Mouse (Mus musculus) midbrain, embryonic 13.5 days (tissue): ENCODE measurements at regions not wholly inside any gene's neighbourhood (a gene's known extent, or its start where the extent isn't known, plus 50 kb on each side); places are given as distances from the start of the nearest gene placed in this dataset.
"Not testable (repeated sequence)": the region's sequence is repeated elsewhere in the genome, so short reads cannot be mapped to it uniquely, and the experiment has no call there.

Source experiments
- ATAC-seq: fragments of 200-750 bp; cut with Nextera tagmentation; 2 replicates; pipeline ENCODE4 v1.8.0; 2017; ENCODE audit warnings: mild to moderate bottlenecking, moderate TSS enrichment, moderate library complexity
- H3K27ac ChIP-seq: fragments of 300-500 bp; sonication (generic); 2 replicates; pipeline ENCODE4 v1.5.1; 2015; ENCODE audit warnings: inconsistent platforms, mild to moderate bottlenecking, moderate library complexity
- H3K27me3 ChIP-seq: fragments of 300-500 bp; sonication (generic); 2 replicates; pipeline ENCODE4 v1.6.1; 2015; ENCODE audit warnings: mild to moderate bottlenecking, inconsistent platforms
- H3K36me3 ChIP-seq: fragments of 300-500 bp; sonication (generic); 2 replicates; pipeline ENCODE4 v1.6.1; 2015; ENCODE audit warnings: mild to moderate bottlenecking, inconsistent platforms
- H3K4me1 ChIP-seq: fragments of 300-500 bp; sonication (generic); replicated peaks from 2 replicates; pipeline ENCODE4 v1.6.1; 2015; ENCODE audit warnings: inconsistent platforms
- H3K4me2 ChIP-seq: fragments of 300-500 bp; sonication (generic); replicated peaks from 2 replicates; pipeline ENCODE4 v1.6.1; 2015; ENCODE audit warnings: moderate library complexity, mild to moderate bottlenecking, inconsistent platforms
- H3K4me3 ChIP-seq: fragments of 300-500 bp; sonication (generic); replicated peaks from 2 replicates; pipeline ENCODE4 v1.5.1; 2015; ENCODE audit warnings: mild to moderate bottlenecking, inconsistent platforms
- H3K9ac ChIP-seq: fragments of 300-500 bp; sonication (generic); replicated peaks from 2 replicates; pipeline ENCODE4 v1.6.1; 2015; ENCODE audit warnings: mild to moderate bottlenecking, inconsistent platforms
- H3K9me3 ChIP-seq: fragments of 300-500 bp; sonication (generic); 2 replicates; pipeline ENCODE4 v1.6.1; 2016; ENCODE audit warnings: mild to moderate bottlenecking, inconsistent platforms
- WGBS: fragments of 180-500 bp; shearing (Covaris S2); methylation state at CpG from one replicate; pipeline ENCODE4 v1.1.7; 2015; 5-methylcytosine and 5-hydroxymethylcytosine counted together

DNA sequence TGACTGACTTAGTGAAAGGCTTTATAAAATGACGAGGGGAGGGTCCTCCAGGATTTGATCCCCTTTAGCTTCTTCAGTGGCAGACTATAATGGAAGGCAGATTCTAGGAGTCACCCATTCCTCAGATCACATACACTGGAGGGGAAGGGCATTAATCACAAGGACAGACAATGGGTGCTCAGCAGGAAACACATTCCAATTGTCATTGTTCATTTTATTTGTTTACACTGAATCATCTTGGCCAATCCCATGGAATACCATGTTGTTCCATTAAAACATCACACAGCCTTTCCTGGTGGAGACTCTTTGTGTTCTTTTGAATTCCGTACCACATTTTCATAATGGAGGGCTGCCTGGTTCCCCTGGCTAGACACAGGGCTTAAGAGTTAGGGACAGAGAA is 368.5 kb downstream of the Sec16b start:
- 64% methylated on average over 2 of the region's 2 CpGs for WGBS
- H3K27ac ChIP-seq: no peak overlapping the region

DNA sequence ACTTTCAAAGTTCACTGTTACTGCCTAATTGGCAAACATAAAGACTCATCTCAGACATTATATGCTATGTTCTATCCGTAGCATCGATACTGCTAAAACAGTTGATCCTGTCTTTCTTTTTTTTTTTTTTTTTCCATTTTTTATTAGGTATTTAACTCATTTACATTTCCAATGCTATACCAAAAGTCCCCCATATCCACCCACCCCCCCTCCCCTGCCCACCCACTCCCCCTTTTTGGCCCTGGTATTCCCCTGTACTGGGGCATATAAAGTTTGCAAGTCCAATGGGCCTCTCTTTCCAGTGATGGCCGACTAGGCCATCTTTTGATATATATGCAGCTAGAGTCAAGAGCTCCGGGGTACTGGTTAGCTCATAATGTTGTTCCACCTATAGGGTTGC is 370.6 kb downstream of the Sec16b start:
- ATAC-seq, H3K9me3 ChIP-seq, H3K4me3 ChIP-seq, H3K4me2 ChIP-seq, H3K36me3 ChIP-seq, H3K27ac ChIP-seq, H3K9ac ChIP-seq, H3K27me3 ChIP-seq: not testable (repeated sequence)
- peaks cover 11% of the 10 kb centered on the region; the same call in 1 of the 2 replicates for H3K4me1 ChIP-seq
- 96% methylated on average over 2 of the region's 4 CpGs for WGBS

More for the DNA sequence above, 368.5 kb downstream of the Sec16b start:
- no peaks in the 10 kb centered on the region for H3K9me3 ChIP-seq
- H3K27me3 ChIP-seq: no peaks in the 10 kb centered on the region
- no peak overlapping the region for H3K9ac ChIP-seq
- H3K4me3 ChIP-seq: no peak overlapping the region
- peaks cover 11% of the 10 kb centered on the region; the same call in 1 of the 2 replicates for H3K4me1 ChIP-seq
- H3K36me3 ChIP-seq: no peaks in the 10 kb centered on the region
- no peak for ATAC-seq
- H3K4me2 ChIP-seq: no peak overlapping the region

GRCm38 (mm10) chr1:157887146-157887545 is 380.6 kb downstream of the Sec16b start:
- WGBS: 64% methylated on average over 1 of the region's 1 CpGs
- Histone ChIP-seq H3K36me3 (no peaks in the 10 kb centered on the region), H3K4me2 (no peak overlapping the region), H3K27me3 (no peaks in the 10 kb centered on the region), H3K4me1 (0 out of 2 replicates have a peak, but pooled peaks cover 2% of the 10 kb centered on the region), H3K4me3 (no peak overlapping the region), H3K9me3 (no peaks in the 10 kb centered on the region), H3K9ac (no peak overlapping the region), H3K27ac (no peak overlapping the region)
- ATAC-seq: no peak

GRCm38 (mm10) chr1:157888573-157888972 is 382.0 kb downstream of the Sec16b start:
- no peaks in the 10 kb centered on the region for H3K9me3 ChIP-seq
- no peak overlapping the region for H3K27ac ChIP-seq
- no peak for ATAC-seq
- 81% methylated on average over 7 of the region's 7 CpGs for WGBS
- H3K27me3 ChIP-seq: no peaks in the 10 kb centered on the region
- no peaks in the 10 kb centered on the region for H3K36me3 ChIP-seq
- no peak overlapping the region for H3K9ac ChIP-seq
- no peak overlapping the region for H3K4me3 ChIP-seq
- 0 out of 2 replicates have a peak, but pooled peaks cover 6% of the 10 kb centered on the region for H3K4me1 ChIP-seq
- no peak overlapping the region for H3K4me2 ChIP-seq

DNA sequence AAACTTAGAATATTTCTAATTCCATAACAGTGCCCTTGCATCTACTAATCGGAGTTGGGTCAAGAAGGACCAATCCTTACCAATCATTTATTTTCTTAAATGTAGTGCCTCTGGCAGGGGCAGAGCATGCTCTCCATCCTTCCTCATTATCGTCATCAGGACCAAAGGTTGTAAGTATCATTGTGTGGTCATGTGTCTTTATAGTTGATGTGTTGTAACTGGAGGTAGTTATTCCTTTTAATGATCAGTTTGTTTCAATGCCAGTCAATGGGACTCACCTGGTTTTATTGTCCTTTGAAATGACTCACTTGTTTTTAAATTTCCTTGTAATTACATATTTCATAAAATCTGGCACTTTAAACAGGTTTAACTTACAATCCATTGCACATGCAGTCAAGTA is 399.6 kb downstream of the Sec16b start:
- Histone ChIP-seq H3K9me3 (no peaks in the 10 kb centered on the region), H3K27ac (no peak overlapping the region), H3K9ac (no peak overlapping the region), H3K4me2 (no peak overlapping the region), H3K36me3 (no peaks in the 10 kb centered on the region), H3K27me3 (no peaks in the 10 kb centered on the region), H3K4me1 (no peaks in the 10 kb centered on the region), H3K4me3 (no peak overlapping the region)
- no peak for ATAC-seq
- WGBS: 91% methylated on average over 2 of the region's 2 CpGs

GRCm38 (mm10) chr1:157937800-157938348 is 418.3 kb downstream of the Brinp2 start:
- no peak overlapping the region for H3K4me3 ChIP-seq
- ATAC-seq: peak; percentile 77; the same call in 1 of the 2 replicates
- H3K9ac ChIP-seq: no peak overlapping the region
- H3K27ac ChIP-seq: 0 out of 2 replicates have a peak overlapping the region, but pooled peaks have one; percentile 37
- no peaks in the 10 kb centered on the region for H3K9me3 ChIP-seq
- H3K4me1 ChIP-seq: peaks cover 24% of the 10 kb centered on the region
- H3K36me3 ChIP-seq: no peaks in the 10 kb centered on the region
- H3K4me2 ChIP-seq: no peak overlapping the region
- H3K27me3 ChIP-seq: no peaks in the 10 kb centered on the region
- 40% methylated on average over 1 of the region's 1 CpGs for WGBS

DNA sequence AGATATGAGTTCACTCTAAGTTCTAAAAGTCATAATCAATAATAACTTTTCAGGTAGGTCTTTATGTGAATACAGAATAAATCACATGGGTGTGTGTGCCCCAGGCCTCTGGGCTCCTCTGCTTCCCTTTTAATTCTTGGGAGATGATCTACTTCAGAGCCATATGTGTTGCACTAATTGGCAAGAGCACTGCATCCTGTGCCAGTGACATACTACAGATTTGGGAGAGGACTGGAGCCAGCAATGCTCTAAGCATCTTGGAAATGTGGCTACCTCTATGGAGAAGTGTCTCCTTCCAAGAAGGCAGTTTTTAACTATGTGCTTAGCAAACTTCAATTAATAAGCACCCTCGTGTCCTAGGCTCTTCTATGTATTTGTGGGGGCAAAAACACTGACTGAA is 416.6 kb downstream of the Brinp2 start:
- WGBS: 68% methylated on average over 1 of the region's 1 CpGs
- Histone ChIP-seq H3K4me1 (peaks cover 24% of the 10 kb centered on the region), H3K36me3 (no peaks in the 10 kb centered on the region), H3K9me3 (no peaks in the 10 kb centered on the region), H3K27me3 (no peaks in the 10 kb centered on the region), H3K9ac (no peak overlapping the region), H3K4me3 (no peak overlapping the region), H3K4me2 (no peak overlapping the region), H3K27ac (no peak overlapping the region)
- 0 out of 2 replicates have a peak, but pooled peaks have one; percentile 34 for ATAC-seq

DNA sequence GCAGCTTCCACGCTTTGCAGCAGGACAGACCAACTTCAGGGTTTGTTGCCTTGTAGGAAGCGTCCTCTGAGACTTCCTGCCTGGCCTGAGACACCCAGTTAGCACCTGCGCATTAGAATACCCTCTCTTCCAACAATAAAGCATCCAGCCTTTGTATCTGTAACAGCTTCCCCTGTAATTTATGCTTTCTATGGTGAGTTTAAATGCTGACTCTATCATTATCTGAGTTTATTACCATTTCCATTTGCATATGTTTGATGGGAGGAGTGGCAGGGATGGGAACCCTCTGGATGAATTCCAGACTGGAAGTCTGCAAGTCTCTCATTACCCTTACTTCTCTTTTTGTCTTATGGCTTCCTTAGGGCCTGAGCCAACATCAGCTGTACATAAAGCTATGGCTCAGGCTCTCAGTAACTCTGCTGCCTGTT is 415.8 kb downstream of the Brinp2 start:
- H3K27ac ChIP-seq: 0 out of 2 replicates have a peak overlapping the region, but pooled peaks have one; percentile 4

GRCm38 (mm10) chr1:157957506-157957905 is 398.6 kb downstream of the Brinp2 start:
- no peaks in the 10 kb centered on the region for H3K27me3 ChIP-seq
- H3K9me3 ChIP-seq: no peaks in the 10 kb centered on the region
- H3K27ac ChIP-seq: no peak overlapping the region
- H3K9ac ChIP-seq: no peak overlapping the region
- H3K4me2 ChIP-seq: no peak overlapping the region
- H3K4me1 ChIP-seq: no peaks in the 10 kb centered on the region
- no peak overlapping the region for H3K4me3 ChIP-seq
- no peak for ATAC-seq
- no peaks in the 10 kb centered on the region for H3K36me3 ChIP-seq
- whole genome bisulfite sequencing: 67% methylated on average over 4 of the region's 4 CpGs

More for the DNA sequence above, 415.8 kb downstream of the Brinp2 start:
- no peaks in the 10 kb centered on the region for H3K27me3 ChIP-seq
- 0 out of 2 replicates have a peak, but pooled peaks have one; percentile 34 for ATAC-seq
- peaks cover 24% of the 10 kb centered on the region for H3K4me1 ChIP-seq
- H3K9ac ChIP-seq: no peak overlapping the region
- WGBS: 50% methylated on average over 3 of the region's 3 CpGs
- no peak overlapping the region for H3K4me2 ChIP-seq
- H3K4me3 ChIP-seq: no peak overlapping the region
- no peaks in the 10 kb centered on the region for H3K36me3 ChIP-seq
- H3K9me3 ChIP-seq: no peaks in the 10 kb centered on the region

DNA sequence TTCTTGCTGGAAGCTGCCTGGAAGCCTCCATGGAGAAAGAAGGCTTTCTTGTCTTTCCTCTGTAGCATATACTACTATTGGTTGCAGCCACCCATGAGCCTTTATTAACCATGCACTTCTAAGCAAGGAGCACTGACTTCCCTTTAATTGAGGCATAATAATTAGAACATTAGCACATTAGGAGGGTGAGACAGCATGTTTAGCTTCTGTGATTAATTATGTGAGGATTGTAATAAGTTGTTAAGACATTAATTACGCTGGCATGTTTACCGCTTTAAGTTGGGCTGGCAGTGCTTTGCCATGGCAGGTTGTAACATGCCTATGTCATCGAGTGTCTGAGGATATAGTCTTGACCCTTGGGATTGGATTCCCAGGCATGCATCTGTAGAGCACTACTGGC is 391.7 kb downstream of the Brinp2 start:
- WGBS: 92% methylated on average over 3 of the region's 3 CpGs
- ATAC-seq: no peak
- no peak overlapping the region for H3K4me3 ChIP-seq
- no peaks in the 10 kb centered on the region for H3K36me3 ChIP-seq
- 0 out of 2 replicates have a peak, but pooled peaks cover under 1% of the 10 kb centered on the region for H3K4me1 ChIP-seq
- H3K27me3 ChIP-seq: no peaks in the 10 kb centered on the region
- H3K27ac ChIP-seq: no peak overlapping the region
- H3K4me2 ChIP-seq: no peak overlapping the region
- no peak overlapping the region for H3K9ac ChIP-seq
- no peaks in the 10 kb centered on the region for H3K9me3 ChIP-seq

DNA sequence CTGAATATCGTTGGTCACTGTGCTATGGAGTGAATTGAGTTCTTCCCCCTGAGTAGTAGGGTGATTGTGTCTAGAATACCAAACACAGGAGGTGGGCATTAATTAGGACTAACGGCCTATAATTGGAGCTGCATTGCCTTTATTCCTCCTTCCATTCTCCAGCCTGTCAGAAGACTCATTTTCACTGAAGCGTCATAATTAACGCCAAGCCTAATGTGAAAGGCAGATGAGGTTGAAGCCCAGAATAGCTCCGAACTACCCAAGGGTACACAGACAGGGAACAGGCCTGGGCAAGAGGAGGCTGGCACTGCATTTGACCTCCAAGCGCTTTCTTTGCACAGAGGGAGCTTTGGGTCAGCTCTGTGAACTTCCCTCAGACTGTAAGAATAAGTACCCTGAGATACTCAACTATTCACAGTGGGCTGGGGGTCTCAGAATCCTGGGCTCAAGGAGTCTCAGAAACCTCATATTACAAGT is 386.5 kb downstream of the Brinp2 start:
- H3K27ac ChIP-seq: no peak overlapping the region
- ATAC-seq: peak; percentile 85
- H3K4me3 ChIP-seq: no peak overlapping the region
- 47% methylated on average over 6 of the region's 6 CpGs for WGBS
- H3K9ac ChIP-seq: no peak overlapping the region
- no peaks in the 10 kb centered on the region for H3K36me3 ChIP-seq
- peaks cover 5% of the 10 kb centered on the region; the same call in 1 of the 2 replicates for H3K4me1 ChIP-seq
- no peaks in the 10 kb centered on the region for H3K27me3 ChIP-seq
- no peak overlapping the region for H3K4me2 ChIP-seq
- no peaks in the 10 kb centered on the region for H3K9me3 ChIP-seq

GRCm38 (mm10) chr1:157973373-157974232 is 382.5 kb downstream of the Brinp2 start:
- H3K9me3 ChIP-seq: no peaks in the 10 kb centered on the region
- no peak for ATAC-seq
- H3K27ac ChIP-seq: no peak overlapping the region
- no peaks in the 10 kb centered on the region for H3K36me3 ChIP-seq
- WGBS: 84% methylated on average over 10 of the region's 10 CpGs
- no peak overlapping the region for H3K4me3 ChIP-seq
- no peaks in the 10 kb centered on the region for H3K27me3 ChIP-seq
- peaks cover 5% of the 10 kb centered on the region; the same call in 1 of the 2 replicates for H3K4me1 ChIP-seq
- H3K9ac ChIP-seq: no peak overlapping the region
- no peak overlapping the region for H3K4me2 ChIP-seq
